Comparison of ENCODE assay signal across 8 mouse cellular contexts in genomic region chr5:3345540-3345939, GRCm38 (mm10). TPM values are rescaled to one million over a fixed set of nuclear protein-coding genes. Genes with fewer than 3 reads are reported as not detected.
DNase-seq lines count a peak whose midpoint lies in the region; ATAC-seq and TF ChIP-seq lines count a peak whose summit lies in the region.
"Not testable (repeated sequence)": the region's sequence is repeated elsewhere in the genome, so short reads cannot be mapped to it uniquely, and the experiment has no call there.

No protein-coding gene starts in this region.

- 61% methylated on average over 4 of the region's 4 CpGs for WGBS in forebrain, embryonic 15.5 days
- 51% methylated on average over 4 of the region's 4 CpGs for WGBS in hindbrain, embryonic 14.5 days
- 59% methylated on average over 4 of the region's 4 CpGs for WGBS in liver, embryonic 15.5 days (ENCODE audit: insufficient replicate concordance)
- WGBS in lung, postnatal 0 days: 38% methylated on average over 4 of the region's 4 CpGs
- whole genome bisulfite sequencing in neural tube, embryonic 13.5 days: 51% methylated on average over 4 of the region's 4 CpGs

- H3K36me3 ChIP-seq in E14TG2a.4 (ENCODE audit: insufficient read depth, low read length): peaks cover 32% of the 10 kb centered on the region
- H3K36me3 ChIP-seq in forebrain, embryonic 15.5 days; hindbrain, embryonic 14.5 days (replicated peaks; ENCODE audit: control insufficient read depth, insufficient read depth); lung, postnatal 0 days (ENCODE audit: insufficient read depth, low read length); neural tube, embryonic 13.5 days: not testable (repeated sequence)
- peaks cover 11% of the 10 kb centered on the region; the same call in 1 of the 2 replicates for H3K36me3 ChIP-seq in liver, embryonic 15.5 days (replicated peaks)

- H3K4me2 ChIP-seq in forebrain, embryonic 15.5 days (replicated peaks): peak overlapping the region; percentile 22; the same call in 1 of the 2 replicates
- H3K4me2 ChIP-seq in hindbrain, embryonic 14.5 days (replicated peaks): peak overlapping the region; percentile 94; the same call in 1 of the 2 replicates
- H3K4me2 ChIP-seq in liver, embryonic 15.5 days: peak overlapping the region; percentile 94
- H3K4me2 ChIP-seq in lung, postnatal 0 days (replicated peaks; ENCODE audit: low read depth, low read length): not testable (repeated sequence)
- H3K4me2 ChIP-seq in neural tube, embryonic 13.5 days: 0 out of 2 replicates have a peak overlapping the region, but pooled peaks have one; percentile 92

- 0 out of 2 replicates have a peak, but pooled peaks have one; percentile 27 for TF ChIP-seq EP300 in lung, postnatal 0 days (IDR thresholded peaks at IDR 0.05)

- peaks cover 19% of the 10 kb centered on the region for H3K4me1 ChIP-seq in E14TG2a.4 (replicated peaks; ENCODE audit: low read depth, low read length)
- H3K4me1 ChIP-seq in forebrain, embryonic 15.5 days: peaks cover 36% of the 10 kb centered on the region
- H3K4me1 ChIP-seq in hindbrain, embryonic 14.5 days (replicated peaks; ENCODE audit: control insufficient read depth, insufficient read depth, low read length): peaks cover 13% of the 10 kb centered on the region; the same call in 1 of the 2 replicates
- H3K4me1 ChIP-seq in liver, embryonic 15.5 days (replicated peaks): peaks cover 42% of the 10 kb centered on the region
- H3K4me1 ChIP-seq in lung, postnatal 0 days (ENCODE audit: insufficient read depth, low read depth, low read length): not testable (repeated sequence)
- H3K4me1 ChIP-seq in neural tube, embryonic 13.5 days (replicated peaks): peaks cover 34% of the 10 kb centered on the region

- not testable (repeated sequence) for ATAC-seq in forebrain, embryonic 15.5 days (replicated peaks); hindbrain, embryonic 14.5 days (ENCODE audit: low FRiP score); liver, embryonic 15.5 days (ENCODE audit: insufficient read depth); lung, postnatal 0 days; neural tube, embryonic 13.5 days (ENCODE audit: low read depth)

- not testable (repeated sequence) for H3K9me3 ChIP-seq in E14TG2a.4 (ENCODE audit: low read length); forebrain, embryonic 15.5 days; hindbrain, embryonic 14.5 days (ENCODE audit: control insufficient read depth, low read length); liver, embryonic 15.5 days (replicated peaks); lung, postnatal 0 days (ENCODE audit: low read length); neural tube, embryonic 13.5 days

- peak; percentile 12 for DNase-seq in embryo, embryonic 10.5 days (ENCODE audit: low spot score)
- DNase-seq in hindbrain, embryonic 14.5 days (ENCODE audit: low spot score): not testable (repeated sequence)
- DNase-seq in kidney, adult 9 months: peak; percentile 37
- DNase-seq in lung, postnatal 0 days (ENCODE audit: low spot score): peak; percentile 23

- not testable (repeated sequence) for H3K9ac ChIP-seq in forebrain, embryonic 15.5 days (replicated peaks); hindbrain, embryonic 14.5 days; liver, embryonic 15.5 days; lung, postnatal 0 days (replicated peaks; ENCODE audit: low read depth); neural tube, embryonic 13.5 days

- peak overlapping the region; percentile 89; the same call in 1 of the 2 replicates for H3K4me3 ChIP-seq in E14TG2a.4 (replicated peaks; ENCODE audit: low read length)
- peak overlapping the region; percentile 55; the same call in 1 of the 2 replicates for H3K4me3 ChIP-seq in forebrain, embryonic 15.5 days
- H3K4me3 ChIP-seq in hindbrain, embryonic 14.5 days (replicated peaks; ENCODE audit: low read length); liver, embryonic 15.5 days (replicated peaks); lung, postnatal 0 days (ENCODE audit: low read depth, low read length): not testable (repeated sequence)
- H3K4me3 ChIP-seq in neural tube, embryonic 13.5 days: peak overlapping the region; percentile 53; the same call in 1 of the 2 replicates

- H3K27me3 ChIP-seq in E14TG2a.4 (ENCODE audit: insufficient read depth, low read length); forebrain, embryonic 15.5 days; lung, postnatal 0 days (replicated peaks; ENCODE audit: insufficient read depth, low read length): not testable (repeated sequence)
- H3K27me3 ChIP-seq in hindbrain, embryonic 14.5 days (ENCODE audit: control insufficient read depth, insufficient read depth, low read length): peaks cover 28% of the 10 kb centered on the region
- H3K27me3 ChIP-seq in liver, embryonic 15.5 days: peaks cover 14% of the 10 kb centered on the region
- peaks cover 32% of the 10 kb centered on the region for H3K27me3 ChIP-seq in neural tube, embryonic 13.5 days

- TF ChIP-seq CTCF in E14TG2a.4 (conservative IDR thresholded peaks at IDR 0.05; ENCODE audit: low read length); lung, postnatal 0 days (IDR thresholded peaks at IDR 0.05): not testable (repeated sequence)

- not testable (repeated sequence) for H3K27ac ChIP-seq in forebrain, embryonic 15.5 days (replicated peaks); hindbrain, embryonic 14.5 days; liver, embryonic 15.5 days (replicated peaks); lung, postnatal 0 days (ENCODE audit: low read length); neural tube, embryonic 13.5 days (replicated peaks)

RNA-seq across cellular contexts. Expression of gene Cdk6, which starts 4.3 kb away (rescaled TPM):
- polyA plus RNA-seq in forebrain, embryonic 15.5 days (2015; fragmentation: Nextera tagmentation; extraction: Ambion mirVana): 30.8 and 39.4 TPM in 2 replicates
- polyA plus RNA-seq in hindbrain, embryonic 14.5 days (2014; fragmentation: Nextera tagmentation; extraction: Ambion mirVana): 11.8 and 14.8 TPM in 2 replicates
- 19.2 and 19.3 TPM in 2 replicates for polyA plus RNA-seq in liver, embryonic 15.5 days (2015; fragmentation: Nextera tagmentation; extraction: Ambion mirVana)
- 19.7 and 27.7 TPM in 2 replicates for polyA plus RNA-seq in lung, postnatal 0 days (2015; fragmentation: Nextera tagmentation; extraction: Ambion mirVana)
- polyA plus RNA-seq in neural tube, embryonic 13.5 days (2015; fragmentation: Nextera tagmentation; extraction: Ambion mirVana): 16.4 and 17.6 TPM in 2 replicates
